Mouse (Mus musculus): Measurements from ENCODE around the gene Ppara.

- TF ChIP-seq CTCF (IDR thresholded peaks at IDR 0.05; ENCODE audit: low read depth) (no peak), EP300 (IDR thresholded peaks at IDR 0.05; ENCODE audit: low read depth) (no peak)
These were observed 72.1 kb downstream of the Ppara start for GRCm38 (mm10) chr15:85806886-85807285.

Data from liver, embryonic 14.5 days (tissue).